In genomic region chr9:119523301-119523700, GRCm38 (mm10) we compare ENCODE assay signal across 13 mouse cellular contexts. TPM values are rescaled to one million over a fixed set of nuclear protein-coding genes. Genes with fewer than 3 reads are reported as not detected.
DNase-seq lines count a peak whose midpoint lies in the region; ATAC-seq lines count a peak whose summit lies in the region.
"Had no signal": no experiment of that assay in that cellular context is flagged by ENCODE, and none has a peak within 500 bp of the region (broad histone marks: within the 10 kb centered on the region; RNA-seq: fewer than 3 reads in every experiment).

No protein-coding gene starts in this region.

- H3K9ac ChIP-seq in heart, embryonic 13.5 days: no peak overlapping the region
- H3K9ac ChIP-seq in forebrain, embryonic 14.5 days (ENCODE audit: low read length): no peak overlapping the region
- H3K9ac ChIP-seq: midbrain, embryonic 13.5 days had no signal

- ATAC-seq in heart, embryonic 13.5 days (ENCODE audit: extremely low read depth, insufficient number of reproducible peaks, low FRiP score, low TSS enrichment): no peak
- ATAC-seq in forebrain, embryonic 14.5 days: no peak
- ATAC-seq: inflammation-experienced regulatory T-cells, adult 6 months; midbrain, embryonic 13.5 days had no signal

- peaks cover 25% of the 10 kb centered on the region for H3K36me3 ChIP-seq in heart, embryonic 13.5 days
- no peaks in the 10 kb centered on the region for H3K36me3 ChIP-seq in forebrain, embryonic 14.5 days (ENCODE audit: control insufficient read depth, insufficient read depth, low read length)
- H3K36me3 ChIP-seq: midbrain, embryonic 13.5 days had no signal

- peaks cover 20% of the 10 kb centered on the region for H3K4me1 ChIP-seq in heart, embryonic 13.5 days
- H3K4me1 ChIP-seq in forebrain, embryonic 14.5 days (ENCODE audit: control insufficient read depth, insufficient read depth, low read length): no peaks in the 10 kb centered on the region

- DNase-seq in cerebellum, postnatal 10 days: peak; percentile 56 to 66
- DNase-seq in cerebellum, postnatal 4 days (ENCODE audit: low spot score in 2 of 2): no peak
- peak; percentile 87 for DNase-seq in MN1 (ENCODE audit: low spot score)
- peak; percentile 61 for DNase-seq in kidney, postnatal 10 days
- no peak for DNase-seq in urinary bladder, postnatal 36 days (ENCODE audit: low spot score in 2 of 2)
- no peak for DNase-seq in forebrain, embryonic 14.5 days (ENCODE audit: low spot score)
- DNase-seq in gastrocnemius, postnatal 4 days (ENCODE audit: low spot score in 2 of 2): no peak
- DNase-seq: lung, postnatal 4 days had no signal

- peak overlapping the region; percentile 26; the same call in 1 of the 2 replicates for H3K27ac ChIP-seq in heart, embryonic 13.5 days (replicated peaks)
- no peak overlapping the region for H3K27ac ChIP-seq in forebrain, embryonic 14.5 days (ENCODE audit: low read depth, low read length)
- H3K27ac ChIP-seq: midbrain, embryonic 13.5 days had no signal

- 0 out of 2 replicates have a peak, but pooled peaks cover 3% of the 10 kb centered on the region for H3K27me3 ChIP-seq in heart, embryonic 13.5 days (replicated peaks)
- no peaks in the 10 kb centered on the region for H3K27me3 ChIP-seq in forebrain, embryonic 14.5 days (replicated peaks; ENCODE audit: control insufficient read depth, insufficient read depth, low read length)

- no peak overlapping the region for H3K4me2 ChIP-seq in heart, embryonic 13.5 days
- no peak overlapping the region for H3K4me2 ChIP-seq in forebrain, embryonic 14.5 days (ENCODE audit: low read length)
- H3K4me2 ChIP-seq: midbrain, embryonic 13.5 days had no signal

- H3K9me3 ChIP-seq in heart, embryonic 13.5 days: peaks cover 5% of the 10 kb centered on the region
- no peaks in the 10 kb centered on the region for H3K9me3 ChIP-seq in forebrain, embryonic 14.5 days (replicated peaks; ENCODE audit: control insufficient read depth, low read length)
- H3K9me3 ChIP-seq: midbrain, embryonic 13.5 days had no signal

- H3K4me3 ChIP-seq in heart, embryonic 13.5 days: no peak overlapping the region
- no peak overlapping the region for H3K4me3 ChIP-seq in forebrain, embryonic 14.5 days (ENCODE audit: low read depth, low read length)
- H3K4me3 ChIP-seq: midbrain, embryonic 13.5 days had no signal

- 57% methylated on average over 8 of the region's 8 CpGs for WGBS in heart, embryonic 13.5 days
- WGBS in forebrain, embryonic 14.5 days: 92% methylated on average over 8 of the region's 8 CpGs

RNA-seq across cellular contexts. Expression of gene Scn5a, which starts 55.5 kb away (rescaled TPM):
- 7.4 and 7.8 TPM in 2 replicates for polyA plus RNA-seq in heart, embryonic 13.5 days (2015; fragmentation: Nextera tagmentation; extraction: Ambion mirVana)
- polyA plus RNA-seq in forebrain, embryonic 14.5 days (2014; fragmentation: Nextera tagmentation; extraction: Ambion mirVana): 0.39 and 0.59 TPM in 2 replicates
- total RNA-seq in gastrocnemius, postnatal 4 days (2021): 1 to 10 TPM; 3.9 to 5.2 TPM
- total RNA-seq: granulocyte monocyte progenitor cell, adult 5-6 weeks; MEL had no signal
- polyA plus RNA-seq: inflammation-experienced regulatory T-cells, adult 6 months had no signal

Comparison
In these comparisons a context has a peak if more than half of its experiments do, and no peak if none do; other contexts are left out.
1. DNase-seq: peak in cerebellum, postnatal 10 days (2 of 2), MN1 (single experiment) and kidney, postnatal 10 days (single experiment); none in cerebellum, postnatal 4 days (0 of 2), urinary bladder, postnatal 36 days (0 of 2), forebrain, embryonic 14.5 days (single experiment) and gastrocnemius, postnatal 4 days (0 of 2).